Mouse (Mus musculus): ENCODE results near the gene Caprin1. TPM values are rescaled to one million over a fixed set of nuclear protein-coding genes. Genes with fewer than 3 reads are reported as not detected.

The Caprin1 gene
- 98.1 and 101 TPM in 2 replicates for polyA plus RNA-seq (2015; fragmentation: Nextera tagmentation; extraction: Ambion mirVana)

DNA sequence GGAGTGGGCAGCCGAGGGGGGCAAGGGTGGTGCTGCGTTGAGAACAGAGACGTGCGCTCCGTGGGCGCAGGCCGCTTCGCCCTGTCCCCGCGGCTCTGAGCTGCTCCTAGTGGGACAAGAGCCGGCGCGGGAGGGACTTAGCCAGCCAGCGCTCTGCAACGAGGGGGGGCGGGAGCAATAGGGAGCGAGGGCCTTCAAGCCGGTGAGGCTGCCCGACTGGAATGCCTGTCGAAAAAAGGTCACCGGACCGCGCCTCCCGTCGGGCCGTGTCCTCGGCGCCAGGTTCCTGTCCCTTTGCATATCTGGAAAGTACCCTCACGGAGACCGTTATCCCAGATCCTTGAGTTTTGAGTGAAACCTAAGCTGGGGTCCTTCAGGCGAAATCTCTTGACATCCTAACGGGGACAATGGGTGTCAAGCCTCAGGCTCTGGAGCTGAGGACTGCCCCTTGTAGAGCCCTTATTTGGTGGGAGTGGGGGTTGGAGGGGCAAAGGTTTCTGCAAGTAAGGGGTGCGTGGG lies at the start of gene Caprin1:
TSS of gene Caprin1 (minus strand) at position 159 of the 519 bp plus-strand sequence.

DNA sequence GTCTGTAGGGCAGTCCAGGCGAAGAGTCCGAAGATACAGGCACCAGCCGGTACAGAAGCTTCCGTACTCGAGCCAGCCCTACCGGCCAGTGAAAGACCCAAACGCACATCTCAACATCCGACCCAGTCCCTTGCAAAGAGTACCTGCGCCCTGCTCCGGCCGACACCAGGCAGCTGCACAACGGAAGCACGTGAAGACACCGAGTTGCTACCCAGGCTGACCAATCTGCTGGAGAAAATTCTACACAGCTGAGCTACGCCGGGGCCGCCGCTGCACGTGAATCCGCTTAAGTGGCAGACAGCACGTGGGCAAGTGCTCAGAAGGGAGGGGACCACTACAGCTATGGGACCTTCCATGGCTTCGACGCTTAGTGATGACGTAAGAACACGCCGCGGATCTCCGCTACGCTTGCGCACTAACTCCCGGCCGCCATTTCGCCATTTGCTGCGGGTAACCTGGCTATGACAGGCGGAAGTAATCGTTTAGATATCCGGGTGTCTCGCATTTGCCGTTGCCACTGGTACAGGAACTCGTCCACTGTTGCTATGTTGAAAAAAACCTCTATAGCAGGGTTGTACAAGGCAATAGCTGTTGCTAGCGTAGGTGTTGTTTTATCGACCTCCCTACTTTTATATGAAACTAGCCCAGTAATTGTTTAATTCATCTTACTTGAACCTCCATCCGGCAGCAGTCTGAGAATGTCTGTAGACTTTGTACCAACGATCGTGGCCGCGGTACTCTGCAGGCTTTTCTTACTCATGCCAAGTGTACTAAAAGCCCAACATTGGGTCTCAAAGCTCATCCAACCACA lies 36.3 kb downstream of the Caprin1 start, which contains the start of gene Nat10:
TSS of gene Nat10 (minus strand) at position 365 of the 811 bp plus-strand sequence.

Small RNA genes lying within 50 kb of the gene (microRNA-seq; reads per million reads assigned to microRNA genes)
- gene Gm22757 (0 reads per million in 2 experiments), gene Gm22761 (0 reads per million in 2 experiments)

Other genes with a start within 250 kb of the Caprin1 start
- 15.9 and 17.8 TPM in 2 replicates for gene Abtb2, start 231.3 kb downstream of the Caprin1 start, polyA plus RNA-seq (2015; fragmentation: Nextera tagmentation; extraction: Ambion mirVana)
- 7.8 and 8.0 TPM in 2 replicates for gene Nat10, start 36.4 kb downstream of the Caprin1 start, polyA plus RNA-seq (2015; fragmentation: Nextera tagmentation; extraction: Ambion mirVana)
- gene Lmo2, start 160.3 kb upstream of the Caprin1 start, polyA plus RNA-seq (2015; fragmentation: Nextera tagmentation; extraction: Ambion mirVana): 22.2 and 24.1 TPM in 2 replicates
- 38.4 and 43.1 TPM in 2 replicates for gene Fbxo3, start 230.1 kb upstream of the Caprin1 start, polyA plus RNA-seq (2015; fragmentation: Nextera tagmentation; extraction: Ambion mirVana)
- 1.0 and 1.1 TPM in 2 replicates for gene 4931422A03Rik, start 230.7 kb upstream of the Caprin1 start, polyA plus RNA-seq (2015; fragmentation: Nextera tagmentation; extraction: Ambion mirVana)